Mouse (Mus musculus) hindbrain, embryonic 10.5 days (tissue): Measurements from ENCODE around the gene Nat8f7. TPM values are rescaled to one million over a fixed set of nuclear protein-coding genes. Genes with fewer than 3 reads are reported as not detected.
"Not testable (repeated sequence)": the region's sequence is repeated elsewhere in the genome, so short reads cannot be mapped to it uniquely, and the experiment has no call there.

Experiments
- DNase-seq: peaks from one replicate; pipeline ENCODE4 v3.0.0-alpha.2; 2017; ENCODE audit warnings: low spot score
- H3K27ac ChIP-seq: fragments of 300-500 bp; sonication (generic); 2 replicates; pipeline ENCODE4 v1.5.1; 2016; ENCODE audit warnings: mild to moderate bottlenecking, moderate library complexity
- H3K27me3 ChIP-seq: fragments of 300-500 bp; sonication (generic); 2 replicates; pipeline ENCODE4 v1.6.1; 2016; ENCODE audit warnings: mild to moderate bottlenecking; ENCODE audit not compliant: poor library complexity, insufficient read depth, severe bottlenecking
- H3K36me3 ChIP-seq: fragments of 300-500 bp; sonication (generic); 2 replicates; pipeline ENCODE4 v1.6.1; 2016; ENCODE audit warnings: mild to moderate bottlenecking, moderate library complexity
- H3K4me1 ChIP-seq: fragments of 300-500 bp; sonication (generic); replicated peaks from 2 replicates; pipeline ENCODE4 v1.6.1; 2016; ENCODE audit warnings: mild to moderate bottlenecking
- H3K4me3 ChIP-seq: fragments of 300-500 bp; sonication (generic); 2 replicates; pipeline ENCODE4 v1.5.1; 2016; ENCODE audit warnings: mild to moderate bottlenecking, moderate library complexity
- H3K9me3 ChIP-seq: fragments of 300-500 bp; sonication (generic); 2 replicates; pipeline ENCODE4 v1.6.1; 2016; ENCODE audit warnings: mild to moderate bottlenecking, moderate library complexity
- WGBS: fragments of 180-500 bp; shearing (Covaris S2); methylation state at CpG from one replicate; pipeline ENCODE4 v1.1.7; 2016; 5-methylcytosine and 5-hydroxymethylcytosine counted together
- polyA plus RNA-seq: library from polyadenylated mRNA; unstranded; fragments of >200 nt; fragmentation: Nextera tagmentation; extraction: Ambion mirVana; gene quantifications from 2 replicates; pipeline ENCODE4 v1.2.1, GENCODE M21; 2016

Gene Nat8f7
- not detected in 2 replicates for polyA plus RNA-seq

DNA sequence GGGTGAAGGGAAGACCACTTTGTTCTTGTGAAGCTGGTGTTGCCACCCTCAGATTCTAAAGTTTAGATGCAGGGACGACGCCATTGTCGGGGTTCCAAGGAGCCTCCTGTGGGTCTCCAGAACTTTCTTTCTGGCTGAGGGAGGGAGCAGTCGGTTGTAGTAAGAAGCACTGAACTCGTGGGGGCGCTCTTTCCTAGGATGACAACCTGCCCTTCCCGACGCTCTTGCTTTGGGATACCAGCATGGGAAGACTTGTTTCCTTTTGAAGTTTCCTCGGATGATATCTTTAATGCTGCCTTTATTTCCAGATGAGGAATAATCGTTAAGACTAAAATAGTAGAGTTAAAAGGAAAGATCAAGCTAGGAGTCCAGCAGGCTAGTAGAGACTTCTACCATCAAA lies at the start of gene Nat8f7:
TSS of gene Nat8f7 (minus strand) at position 101 of the 400 bp plus-strand sequence.
- H3K4me3 ChIP-seq, H3K27ac ChIP-seq, H3K36me3 ChIP-seq, DNase-seq, H3K9me3 ChIP-seq, H3K27me3 ChIP-seq, H3K4me1 ChIP-seq: not testable (repeated sequence)
- 85% methylated on average over 10 of the region's 10 CpGs for WGBS

- WGBS = 83% methylated on average over 2 of the region's 2 CpGs
- not testable (repeated sequence) for H3K27me3 ChIP-seq, DNase-seq, H3K36me3 ChIP-seq, H3K4me3 ChIP-seq, H3K4me1 ChIP-seq, H3K27ac ChIP-seq, H3K9me3 ChIP-seq
Measured at GRCm38 (mm10) chr6:85762678-85763077, 49.7 kb upstream of the Nat8f7 start.

GRCm38 (mm10) chr6:85755705-85756249 lies 42.8 kb upstream of the Nat8f7 start:
- H3K4me1 ChIP-seq, H3K4me3 ChIP-seq, DNase-seq, H3K36me3 ChIP-seq, H3K27ac ChIP-seq, H3K9me3 ChIP-seq, H3K27me3 ChIP-seq: not testable (repeated sequence)
- WGBS = 68% methylated on average over 4 of the region's 6 CpGs

DNA sequence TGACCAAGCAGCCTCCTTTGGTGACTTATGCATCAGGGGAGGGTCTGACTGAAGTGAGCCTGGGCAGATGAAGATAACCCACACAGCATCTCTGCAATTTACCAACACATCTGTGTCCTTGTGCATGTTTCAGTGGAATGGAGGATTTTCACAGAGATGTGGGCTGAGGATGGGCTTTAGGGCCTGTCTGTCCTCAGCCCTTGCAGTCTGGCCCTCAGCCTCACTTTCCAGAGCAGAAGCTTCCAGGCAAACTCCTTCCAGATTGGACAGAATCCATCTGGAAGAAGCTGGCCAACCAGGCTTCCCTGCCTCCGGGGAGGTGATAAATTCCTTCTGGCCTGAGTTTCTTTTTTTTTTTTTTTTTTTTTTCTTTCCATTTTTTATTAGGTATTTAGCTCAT lies 3.4 kb downstream of the Nat8f7 start:
- H3K27ac ChIP-seq, H3K9me3 ChIP-seq, H3K36me3 ChIP-seq, H3K27me3 ChIP-seq, DNase-seq, H3K4me3 ChIP-seq, H3K4me1 ChIP-seq: not testable (repeated sequence)
- WGBS = 91% methylated on average over 1 of the region's 1 CpGs

DNA sequence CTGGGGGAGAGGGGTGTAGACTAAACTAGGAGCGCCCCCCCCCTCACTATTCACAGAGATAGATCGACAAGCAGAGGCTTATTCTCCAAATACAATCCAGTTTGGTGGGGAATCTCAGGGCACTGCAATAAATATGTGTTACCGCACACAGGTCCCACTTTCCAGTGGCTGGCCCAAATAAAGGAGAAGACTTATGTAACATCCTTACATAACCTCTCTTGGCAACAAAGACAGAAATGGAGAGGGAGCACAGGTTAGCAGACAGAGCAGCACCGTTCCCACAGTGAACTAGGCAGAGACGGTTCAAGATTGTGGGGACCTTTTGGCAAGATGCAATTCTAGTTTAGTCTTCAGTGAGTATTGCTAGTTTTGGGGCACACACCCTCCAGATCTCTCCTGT lies 3.8 kb downstream of the Nat8f7 start:
- DNase-seq, H3K27me3 ChIP-seq, H3K36me3 ChIP-seq, H3K4me3 ChIP-seq, H3K27ac ChIP-seq, H3K4me1 ChIP-seq, H3K9me3 ChIP-seq: not testable (repeated sequence)
- 87% methylated on average over 5 of the region's 5 CpGs for WGBS

GRCm38 (mm10) chr6:85701943-85702342 lies 11.1 kb downstream of the Nat8f7 start:
- 89% methylated on average over 2 of the region's 4 CpGs for WGBS
- H3K9me3 ChIP-seq, H3K4me3 ChIP-seq, H3K4me1 ChIP-seq, DNase-seq, H3K36me3 ChIP-seq, H3K27ac ChIP-seq, H3K27me3 ChIP-seq: not testable (repeated sequence)

Other genes with a start within 250 kb of the Nat8f7 start
- gene Fbxo41, start 210.2 kb downstream of the Nat8f7 start, polyA plus RNA-seq = 0.60 and 0.97 TPM in 2 replicates
- gene Egr4, start 199.6 kb downstream of the Nat8f7 start, polyA plus RNA-seq = not detected in 2 replicates
- 6.9 and 9.4 TPM in 2 replicates for gene Alms1, start 125.7 kb downstream of the Nat8f7 start, polyA plus RNA-seq
- gene Nat8f3, start 52.5 kb upstream of the Nat8f7 start, polyA plus RNA-seq = 0.20 and 0.25 TPM in 2 replicates
- gene Nat8f6, start 107.7 kb upstream of the Nat8f7 start, polyA plus RNA-seq = not detected in 2 replicates
- gene Nat8f5, start 107.8 kb upstream of the Nat8f7 start, polyA plus RNA-seq = not detected in 2 replicates
- gene Nat8, start 118.9 kb upstream of the Nat8f7 start, polyA plus RNA-seq = not detected in 2 replicates
- gene Nat8f2, start 156.0 kb upstream of the Nat8f7 start, polyA plus RNA-seq = not detected in 2 replicates
- 4.3 and 5.5 TPM in 2 replicates for gene Nat8f4, start 191.7 kb upstream of the Nat8f7 start, polyA plus RNA-seq
- gene Tprkb, start 198.7 kb upstream of the Nat8f7 start, polyA plus RNA-seq = 33.4 and 35.2 TPM in 2 replicates
- 5.9 and 7.2 TPM in 2 replicates for gene Nat8f1, start 202.5 kb upstream of the Nat8f7 start, polyA plus RNA-seq
- gene Dusp11, start 248.5 kb upstream of the Nat8f7 start, polyA plus RNA-seq = 37.0 and 38.0 TPM in 2 replicates